Mouse (Mus musculus) right cerebral cortex, postnatal 25 days (tissue): ENCODE measurements around the gene Zfp119b.

Experiments used
- DNase-seq: peaks from one replicate; pipeline ENCODE4 v3.0.0; 2022

Zfp119b gene

DNA sequence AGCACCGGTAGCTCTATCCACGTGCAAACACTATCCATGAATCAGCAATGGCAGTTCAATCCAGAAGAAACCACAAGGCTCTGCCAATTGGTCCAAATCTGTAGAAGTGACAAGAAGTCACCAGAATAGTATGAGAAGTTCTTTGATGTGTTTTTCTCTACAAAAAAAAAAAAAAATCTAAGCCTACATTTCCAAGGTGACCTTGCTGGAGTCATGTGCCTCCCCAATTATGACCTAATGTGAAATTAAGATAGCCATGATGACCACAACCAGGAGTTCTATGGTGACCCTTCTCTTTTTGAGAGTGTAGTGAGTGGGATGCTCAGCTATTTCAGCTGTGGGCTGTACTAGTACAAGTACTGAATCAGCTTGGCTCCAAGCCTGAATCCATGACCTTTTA lies at the start of gene Zfp119b:
TSS of gene Zfp119b (minus strand) at position 101 of the 400 bp plus-strand sequence.
- no peak for DNase-seq

DNA sequence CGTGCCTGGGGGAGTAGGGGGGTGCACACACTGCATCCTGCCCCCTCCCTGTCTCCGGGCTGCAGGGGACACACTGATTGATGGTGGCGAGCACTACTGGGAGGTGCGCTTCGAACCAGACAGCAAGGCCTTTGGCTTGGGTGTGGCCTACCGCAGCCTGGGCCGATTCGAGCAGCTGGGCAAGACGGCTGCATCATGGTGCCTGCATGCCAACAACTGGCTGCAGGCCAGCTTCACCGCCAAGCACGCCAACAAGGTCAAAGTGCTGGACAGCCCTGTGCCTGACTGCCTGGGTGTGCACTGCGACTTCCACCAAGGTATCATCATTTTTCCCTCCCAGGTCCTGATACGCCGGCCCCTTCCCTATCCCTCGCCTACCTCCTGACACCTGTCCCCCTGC lies 46.7 kb upstream of the Zfp119b start:
- no peak for DNase-seq

GRCm38 (mm10) chr17:55990278-55990898 lies 41.1 kb upstream of the Zfp119b start:
- DNase-seq: no peak

DNA sequence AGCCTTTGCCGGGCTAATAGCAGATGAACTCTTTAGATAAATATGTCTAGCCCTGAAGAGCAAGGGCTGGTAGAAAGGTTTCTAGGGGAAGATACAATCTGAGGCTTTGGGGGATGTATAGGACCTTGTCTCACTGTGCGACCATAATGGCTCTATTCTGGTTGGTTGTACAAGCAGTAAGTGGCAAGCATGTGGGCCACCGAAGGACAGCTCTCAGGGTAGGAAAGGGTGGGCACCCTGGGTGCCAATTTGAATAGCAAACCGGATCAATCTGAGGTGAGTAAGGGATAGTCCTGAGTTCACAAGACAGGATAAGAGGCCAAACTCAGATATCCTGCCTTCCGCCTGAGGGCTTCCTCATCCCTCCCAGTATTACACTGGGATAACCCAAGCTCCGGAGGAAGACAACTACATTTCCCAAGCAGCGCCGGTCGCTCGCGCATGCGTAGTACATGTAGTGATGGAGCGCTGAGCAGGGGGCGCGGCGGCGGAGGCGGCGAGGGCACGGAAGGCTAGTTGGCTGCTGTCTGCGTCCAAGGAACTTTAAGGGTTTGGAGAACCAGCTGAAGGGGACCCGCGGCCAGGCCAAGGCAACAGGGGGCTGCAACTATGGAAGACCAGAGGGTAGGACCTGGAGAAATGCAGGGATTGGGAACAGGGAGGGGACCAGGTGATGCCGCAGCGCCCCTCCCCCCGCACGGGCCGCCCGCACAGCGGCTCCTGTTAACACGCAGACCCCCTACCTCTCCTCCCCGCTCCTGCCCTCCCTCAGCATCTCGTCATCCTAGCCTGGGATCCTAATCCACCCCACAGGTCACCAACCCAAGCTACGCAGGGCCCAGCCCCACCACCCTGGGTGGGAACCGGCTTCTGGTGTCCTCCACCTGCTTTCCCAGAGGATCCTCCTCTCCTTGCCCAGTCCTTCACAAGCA lies 37.0 kb upstream of the Zfp119b start, which contains the start of gene Fsd1:
TSS of gene Fsd1 (plus strand) at position 480 of the 932 bp plus-strand sequence.
- DNase-seq: peak; percentile 86

GRCm38 (mm10) chr17:55977301-55977700 lies 28.0 kb upstream of the Zfp119b start:
- DNase-seq: no peak

GRCm38 (mm10) chr17:55976255-55976862 lies 27.1 kb upstream of the Zfp119b start:
- DNase-seq: peak; percentile 66

DNA sequence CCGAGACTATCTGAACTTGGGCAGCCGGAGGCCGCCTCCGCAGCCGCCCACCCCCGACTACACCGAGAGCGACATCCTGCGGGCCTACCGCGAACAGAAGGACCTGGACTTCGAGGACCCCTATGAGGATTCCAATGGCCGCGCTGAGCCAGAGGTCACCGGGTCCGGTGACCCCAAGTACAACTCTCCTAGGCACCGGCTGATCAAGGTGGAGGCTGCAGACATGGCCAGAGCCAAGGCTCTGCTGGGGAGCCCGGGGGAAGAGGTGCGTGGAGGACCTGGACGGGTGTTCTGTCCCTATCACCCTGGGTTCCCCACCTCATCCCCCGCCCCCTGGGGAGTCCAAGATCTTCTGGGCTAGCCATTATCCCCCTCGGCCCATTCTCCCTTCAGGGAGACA lies 22.2 kb upstream of the Zfp119b start:
- no peak for DNase-seq

DNA sequence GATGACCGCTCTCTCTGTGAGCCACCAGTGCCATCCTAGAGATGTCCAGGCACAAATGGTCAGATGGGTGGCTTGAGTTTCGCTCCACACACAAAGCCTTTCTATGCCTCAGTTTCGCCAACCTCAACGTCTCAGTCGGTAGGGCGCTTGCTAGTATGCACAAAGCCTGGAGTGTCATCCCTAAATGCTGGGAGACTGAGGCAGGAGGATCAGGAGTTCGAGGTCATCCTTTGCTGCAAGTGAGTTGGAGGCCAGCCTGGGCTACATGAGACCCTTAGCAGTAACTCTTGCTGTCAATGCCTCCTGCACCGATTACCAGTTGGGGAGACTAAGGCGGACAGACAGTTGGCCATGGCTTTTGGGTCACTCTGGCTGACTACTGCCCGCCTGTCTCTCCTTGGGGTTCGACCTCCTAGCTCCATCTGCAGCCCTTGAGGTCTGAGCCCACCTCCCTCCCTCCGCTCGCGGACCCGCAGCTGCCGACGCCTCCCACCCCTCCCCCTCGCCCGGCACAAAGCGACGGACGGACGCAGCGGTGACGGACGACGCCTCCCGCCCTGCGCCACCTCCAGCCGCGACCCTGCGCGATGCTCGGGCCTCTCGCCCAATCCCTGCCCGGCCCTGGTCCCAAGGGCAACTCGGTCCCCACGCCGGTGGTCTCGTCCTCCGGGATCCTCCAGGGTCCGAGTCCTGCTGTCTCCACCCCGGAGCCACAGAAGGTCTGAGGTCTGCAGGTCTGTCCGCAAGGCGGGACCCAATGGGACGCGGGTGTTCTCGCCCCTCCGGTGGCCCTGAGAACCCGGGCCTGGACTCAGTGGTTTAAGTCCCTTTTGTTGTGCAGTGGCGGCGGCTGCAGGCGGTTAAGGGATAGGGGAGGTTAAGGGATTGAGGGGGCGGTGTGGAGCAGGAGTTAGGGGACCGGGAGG lies 20.9 kb upstream of the Zfp119b start, which contains the start of gene Shd:
TSS of gene Shd (plus strand) at position 502 of the 926 bp plus-strand sequence.
- no peak for DNase-seq

DNA sequence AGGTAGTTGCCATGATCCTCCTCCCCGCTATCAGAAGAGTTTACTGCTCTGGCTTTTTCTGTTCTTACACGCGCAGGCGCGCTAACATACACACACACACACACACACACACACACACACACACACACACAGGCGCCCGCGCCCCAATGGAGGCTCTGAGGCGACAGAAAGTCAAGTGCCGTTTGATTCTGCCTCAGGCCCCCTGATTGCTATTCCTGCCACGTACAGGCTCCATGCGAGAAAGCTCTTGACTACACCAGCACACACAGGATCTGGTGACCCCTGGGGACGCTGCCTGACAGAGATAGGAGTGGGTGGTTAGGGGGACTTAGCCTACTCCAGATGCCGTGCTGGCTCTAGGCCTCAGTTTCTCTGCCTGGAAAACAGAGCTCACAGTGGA lies 20.3 kb upstream of the Zfp119b start:
- DNase-seq: no peak

- DNase-seq: no peak
Observed at GRCm38 (mm10) chr17:55968210-55968609, 18.9 kb upstream of the Zfp119b start.

GRCm38 (mm10) chr17:55967186-55967585 lies 17.9 kb upstream of the Zfp119b start:
- no peak for DNase-seq

- no peak for DNase-seq
Observed at GRCm38 (mm10) chr17:55964996-55965395, 15.7 kb upstream of the Zfp119b start.

DNA sequence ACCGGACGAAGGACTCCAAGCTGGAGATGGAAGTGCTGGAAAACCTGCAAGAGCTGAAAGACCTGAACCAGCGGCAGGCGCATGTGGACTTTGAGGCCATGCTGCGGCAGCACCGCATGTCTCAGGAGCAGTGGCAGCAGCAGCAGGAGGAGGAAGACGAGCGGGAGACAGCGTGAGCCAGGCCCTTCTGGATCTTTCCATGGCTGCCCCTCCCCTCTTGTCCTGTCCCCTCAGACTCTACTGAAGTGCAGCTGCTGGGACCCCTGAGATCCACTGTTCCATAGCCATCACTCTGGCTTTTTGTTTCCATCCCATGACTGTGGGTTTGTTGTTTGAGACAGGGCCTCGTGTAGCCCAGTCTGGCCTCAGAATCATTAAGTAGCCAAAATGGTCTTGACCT lies 15.2 kb upstream of the Zfp119b start:
- DNase-seq: no peak

DNA sequence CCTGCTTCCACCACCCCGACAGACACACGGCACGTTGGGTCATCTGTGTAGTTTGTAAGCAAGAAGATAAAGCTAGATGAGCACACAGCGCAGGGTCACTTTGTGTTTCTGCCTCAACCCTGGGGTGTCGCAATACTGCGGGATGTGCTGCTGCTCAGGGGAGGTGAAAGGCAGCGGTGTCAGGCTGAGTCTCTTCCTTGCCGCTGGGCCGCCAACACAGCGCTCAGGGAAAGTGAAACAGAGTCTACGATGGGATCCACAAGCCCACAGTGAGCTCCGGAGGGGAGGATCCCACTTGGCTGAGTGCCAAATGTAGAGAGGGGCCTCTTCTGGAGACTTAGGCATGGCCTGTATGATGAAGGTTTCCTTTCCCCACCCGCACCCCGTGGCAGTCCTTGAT lies 13.9 kb upstream of the Zfp119b start:
- no peak for DNase-seq

GRCm38 (mm10) chr17:55961631-55962030 lies 12.3 kb upstream of the Zfp119b start:
- no peak for DNase-seq

DNA sequence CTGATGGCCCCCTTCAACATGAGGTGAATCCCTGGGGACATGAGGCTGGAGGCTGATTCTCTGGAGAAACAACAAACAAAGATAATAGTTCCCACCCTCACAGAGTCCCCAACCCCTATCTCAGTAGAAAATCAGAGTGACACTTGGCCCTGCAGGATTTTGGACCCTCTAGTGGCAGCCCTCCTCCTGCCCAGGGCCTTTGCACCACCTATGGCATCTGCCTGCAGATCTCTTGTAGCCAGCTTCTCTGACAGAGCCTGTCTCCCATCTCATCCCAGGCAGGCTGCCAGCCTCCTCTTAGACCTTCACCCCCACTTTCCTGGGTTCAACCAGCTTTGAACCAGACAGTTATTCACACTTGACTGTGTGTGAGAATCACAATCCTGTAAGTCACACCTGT lies 11.5 kb upstream of the Zfp119b start:
- no peak for DNase-seq

DNA sequence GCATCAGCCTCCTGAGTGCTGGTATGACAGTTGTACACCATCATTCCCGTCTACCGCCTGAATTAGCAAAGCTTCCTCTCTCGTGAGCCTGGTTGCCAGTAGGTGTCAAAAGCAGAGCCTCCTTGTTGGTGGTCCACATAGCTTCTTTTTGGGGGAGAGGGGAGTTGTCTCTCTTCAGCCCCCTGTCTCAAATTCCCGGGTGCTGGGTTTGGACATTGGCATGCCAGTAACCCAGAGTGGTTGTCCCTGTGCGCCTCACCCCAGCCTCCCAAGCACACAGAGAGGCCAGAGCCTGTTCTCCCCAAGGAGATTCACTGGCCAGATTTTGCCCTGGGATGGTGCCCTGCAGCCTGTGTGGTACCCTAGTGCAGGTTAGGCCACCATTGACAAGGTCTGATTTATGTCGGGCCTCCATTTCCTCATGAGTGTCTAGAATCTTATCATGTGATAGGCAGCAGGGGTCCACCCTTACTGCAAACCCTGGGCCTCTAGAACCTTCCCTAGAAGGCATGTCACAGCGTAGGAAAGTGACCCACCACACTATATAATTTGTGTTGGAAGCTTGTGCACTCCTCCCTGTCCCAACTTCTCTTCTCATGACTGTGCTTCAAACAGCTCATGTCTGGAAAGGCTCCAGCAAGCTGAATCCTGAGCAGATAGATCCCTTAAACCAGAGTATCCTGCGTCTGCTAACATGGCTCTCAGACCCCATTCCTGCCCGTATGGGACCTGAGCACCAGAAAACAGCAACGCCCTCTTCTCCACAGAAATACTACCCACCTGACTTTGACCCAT lies 10.8 kb upstream of the Zfp119b start:
- DNase-seq: no peak

- DNase-seq: peak; percentile 93
Observed at GRCm38 (mm10) chr17:55958918-55959728, 9.8 kb upstream of the Zfp119b start, which contains the start of gene Yju2. TSS of gene Yju2 (plus strand) at chr17:55959099.

- no peak for DNase-seq
Observed at GRCm38 (mm10) chr17:55958584-55958886, 9.2 kb upstream of the Zfp119b start.

DNA sequence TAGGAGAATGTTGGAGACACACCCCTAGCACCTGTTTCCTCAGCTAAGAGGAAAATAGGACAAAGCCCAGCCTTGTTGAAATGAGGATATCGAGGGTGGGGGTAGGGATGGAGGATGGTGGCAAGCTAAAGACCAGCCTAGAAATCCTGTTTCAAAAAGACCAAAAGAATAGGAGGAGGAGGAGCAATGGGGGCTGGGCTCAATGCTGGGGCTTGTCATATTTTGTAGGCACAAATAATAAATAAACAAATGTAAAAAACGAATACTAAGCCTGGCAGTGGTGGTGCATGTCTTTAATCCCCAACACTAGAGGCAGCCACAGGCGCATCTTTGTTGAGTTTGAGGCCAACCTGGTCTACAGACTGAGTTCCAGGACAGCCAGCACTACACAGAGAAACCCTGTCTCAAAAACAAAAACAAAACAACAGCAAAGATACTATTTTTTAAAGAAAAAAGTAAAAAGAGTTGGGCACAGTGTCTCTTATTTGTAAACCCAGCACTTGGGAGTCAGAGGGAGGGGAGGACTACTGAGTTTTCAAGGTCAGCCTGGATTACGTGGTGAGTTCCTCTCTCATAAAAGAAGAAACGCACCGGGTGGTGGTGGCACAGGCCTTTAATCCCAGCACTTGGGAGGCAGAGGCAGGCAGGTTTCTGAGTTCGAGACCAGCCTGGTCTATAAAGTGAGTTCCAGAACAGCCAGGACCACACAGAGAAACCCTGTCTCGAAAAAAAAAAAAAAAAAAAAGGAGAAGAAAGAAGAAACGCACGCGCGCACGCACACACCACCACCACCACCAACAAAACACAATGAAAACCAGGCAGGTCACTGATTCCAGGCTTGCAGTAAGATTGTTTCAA lies 8.7 kb upstream of the Zfp119b start:
- no peak for DNase-seq
